Mouse (Mus musculus): Measurements from ENCODE around the gene Atf7.

- TF ChIP-seq CTCF (IDR thresholded peaks at IDR 0.05; ENCODE audit: extremely low read depth, insufficient read depth, low read length) (no peak), POLR2A (IDR thresholded peaks at IDR 0.05; ENCODE audit: extremely low read depth, insufficient read depth, low read length) (peak; percentile 55; the same call in 1 of the 2 replicates)
These were observed at the start of gene Atf7, which contains the start of gene Gm28047 for GRCm38 (mm10) chr15:102624970-102625686.

All from cortical plate, adult 2 months (tissue).